Mouse (Mus musculus) right cerebral cortex, postnatal 36 days (tissue): ENCODE results near the gene Ppfia3.
A peak's percentile ranks its signal among the peaks of the same experiment; 100 is the strongest.

ENCODE experiments used
- DNase-seq, 2 experiments: peaks; one replicate each; pipeline ENCODE4 v3.0.0; 2022; ENCODE audit warnings: low spot score in 2 of 2, mixed read lengths in 1 of 2

Gene Ppfia3

GRCm38 (mm10) chr7:45312686-45313453, 53.9 kb downstream of the Ppfia3 start:
- DNase-seq, result no peak

- DNase-seq, result no peak
Measured at GRCm38 (mm10) chr7:45312023-45312422, 54.8 kb downstream of the Ppfia3 start.

GRCm38 (mm10) chr7:45309455-45309854, 57.4 kb downstream of the Ppfia3 start:
- DNase-seq, result no peak

- no peak for DNase-seq
Measured at GRCm38 (mm10) chr7:45308551-45309240, 58.1 kb downstream of the Ppfia3 start.

- DNase-seq, result peak; percentile 52 to 55
Measured at GRCm38 (mm10) chr7:45305275-45305674, 61.5 kb downstream of the Ppfia3 start.

GRCm38 (mm10) chr7:45304869-45305268, 62.0 kb downstream of the Ppfia3 start:
- DNase-seq, result no peak

GRCm38 (mm10) chr7:45302626-45303025, 64.2 kb downstream of the Ppfia3 start:
- no peak for DNase-seq

- DNase-seq, result peak; percentile 56 to 61
Measured at GRCm38 (mm10) chr7:45300270-45300669, 66.5 kb downstream of the Ppfia3 start.

GRCm38 (mm10) chr7:45299752-45300151, 67.1 kb downstream of the Ppfia3 start:
- peak; percentile 59 to 75 for DNase-seq

GRCm38 (mm10) chr7:45297563-45297962, 69.3 kb downstream of the Ppfia3 start:
- no peak for DNase-seq

- DNase-seq, result no peak
Measured at GRCm38 (mm10) chr7:45296626-45297025, 70.2 kb downstream of the Ppfia3 start.
